Mouse (Mus musculus) brain, embryonic 18.5 days (tissue): ENCODE data around the gene Hoxb6.

Experiments
- DNase-seq: peaks from one replicate; pipeline ENCODE4 v3.0.0-alpha.2; 2012; ENCODE audit warnings: low read depth, low spot score

Hoxb6 gene

DNA sequence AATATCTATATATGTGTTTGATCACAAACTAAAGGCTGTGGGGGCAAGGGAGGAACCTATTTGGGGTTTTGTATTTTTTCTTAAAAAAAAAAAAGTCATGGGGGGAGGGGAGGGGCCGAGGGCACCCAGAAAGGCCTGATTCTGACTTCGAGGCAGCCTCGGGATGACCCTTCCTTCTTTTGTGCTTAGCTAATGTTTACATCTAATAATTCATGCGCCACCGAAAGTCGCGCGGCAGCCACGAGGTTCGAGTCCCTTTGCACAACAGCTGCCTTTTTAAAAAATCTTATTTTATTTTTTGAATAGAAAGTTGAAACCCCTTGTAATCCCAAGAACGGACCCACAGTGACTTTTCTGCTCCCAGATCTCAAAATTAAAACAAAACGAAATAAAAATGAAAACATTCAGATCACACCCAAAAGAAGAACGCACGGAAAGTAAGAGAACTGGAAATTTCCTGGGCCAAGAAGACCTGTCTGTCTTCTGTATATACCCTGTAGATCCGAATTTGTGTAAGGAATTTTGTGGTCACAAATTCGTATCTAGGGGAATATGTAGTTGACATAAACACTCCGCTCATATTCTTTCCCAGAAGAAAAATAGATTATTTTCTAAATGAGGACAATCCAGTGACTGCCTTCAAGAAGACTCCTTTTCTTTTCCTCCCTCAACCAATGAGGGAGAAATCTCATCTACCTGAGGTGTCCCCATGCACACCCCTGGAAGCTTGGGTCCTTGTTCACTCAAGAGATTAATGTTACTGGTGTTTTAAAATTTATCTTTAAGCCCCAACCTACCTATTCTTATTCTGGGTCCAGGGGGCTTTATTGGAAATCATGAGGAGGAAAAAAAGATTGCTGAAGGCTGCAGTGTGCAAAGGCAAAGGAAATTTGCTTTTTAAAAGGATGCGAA is 24.7 kb downstream of the Hoxb6 start:
- no peak for DNase-seq

DNA sequence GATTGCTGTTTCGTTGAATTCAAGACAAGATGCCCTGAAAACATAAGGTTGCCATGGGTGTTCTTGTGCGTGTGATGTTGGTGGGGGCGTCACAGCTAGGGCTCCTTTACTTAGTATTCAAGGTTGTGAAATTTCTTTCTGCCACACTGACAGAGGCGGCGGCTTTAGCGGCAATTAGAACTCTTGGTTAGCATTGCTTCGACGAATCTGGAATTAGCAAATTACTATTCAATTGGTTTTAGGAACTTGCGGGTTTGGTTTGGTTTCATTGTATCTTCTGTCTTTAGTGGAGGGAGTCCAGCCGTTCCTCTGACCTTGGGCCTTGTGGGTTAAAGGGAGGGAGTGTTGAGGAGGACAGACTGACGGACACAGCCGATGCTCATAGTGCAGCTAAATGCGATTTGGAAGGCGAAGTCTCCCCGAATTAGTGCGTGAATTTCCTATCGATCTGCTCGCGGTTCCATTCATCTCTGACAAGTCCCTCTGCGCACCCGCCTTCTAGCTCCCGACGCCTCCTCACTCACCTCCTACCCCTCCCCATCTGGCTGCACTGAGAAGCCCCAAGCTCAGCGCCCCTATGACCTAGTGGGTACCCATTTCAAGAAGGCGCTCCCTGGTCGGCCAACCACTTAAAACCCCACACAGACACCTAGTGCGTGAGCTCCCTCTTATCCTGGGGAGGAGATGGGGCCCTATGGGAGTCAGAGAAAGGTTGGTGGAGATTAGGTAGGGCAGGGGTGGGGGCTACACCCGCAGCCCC is 25.5 kb downstream of the Hoxb6 start, which contains the start of gene Hoxb4:
Gene Hoxb4, plus strand, starts transcription at position 660 of the 760 bp plus-strand sequence.
- DNase-seq = no peak

DNA sequence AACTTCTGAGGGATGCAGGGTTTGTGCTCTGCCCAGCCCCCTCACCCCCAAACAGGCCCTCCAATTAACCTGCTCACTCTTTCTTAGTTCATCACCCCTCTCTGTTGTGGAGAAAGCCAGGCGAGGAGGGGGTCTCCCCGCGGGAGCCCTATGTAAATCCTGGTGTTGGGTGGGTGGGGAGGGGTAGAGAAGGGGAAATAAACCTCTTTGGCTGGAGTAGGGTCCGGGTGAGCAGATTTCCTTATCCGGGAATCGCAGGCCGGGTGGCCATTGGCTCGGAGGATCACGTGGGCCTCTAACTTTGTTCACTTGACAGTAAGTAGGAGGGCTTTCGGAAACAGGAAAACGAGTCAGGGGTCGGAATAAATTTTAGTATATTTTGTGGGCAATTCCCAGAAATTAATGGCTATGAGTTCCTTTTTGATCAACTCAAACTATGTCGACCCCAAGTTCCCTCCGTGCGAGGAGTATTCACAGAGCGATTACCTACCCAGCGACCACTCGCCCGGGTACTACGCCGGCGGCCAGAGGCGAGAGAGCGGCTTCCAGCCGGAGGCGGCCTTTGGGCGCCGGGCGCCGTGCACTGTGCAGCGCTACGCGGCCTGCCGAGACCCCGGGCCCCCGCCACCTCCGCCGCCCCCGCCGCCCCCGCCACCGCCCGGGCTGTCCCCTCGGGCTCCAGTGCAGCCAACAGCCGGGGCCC is 26.2 kb downstream of the Hoxb6 start:
- DNase-seq = no peak

DNA sequence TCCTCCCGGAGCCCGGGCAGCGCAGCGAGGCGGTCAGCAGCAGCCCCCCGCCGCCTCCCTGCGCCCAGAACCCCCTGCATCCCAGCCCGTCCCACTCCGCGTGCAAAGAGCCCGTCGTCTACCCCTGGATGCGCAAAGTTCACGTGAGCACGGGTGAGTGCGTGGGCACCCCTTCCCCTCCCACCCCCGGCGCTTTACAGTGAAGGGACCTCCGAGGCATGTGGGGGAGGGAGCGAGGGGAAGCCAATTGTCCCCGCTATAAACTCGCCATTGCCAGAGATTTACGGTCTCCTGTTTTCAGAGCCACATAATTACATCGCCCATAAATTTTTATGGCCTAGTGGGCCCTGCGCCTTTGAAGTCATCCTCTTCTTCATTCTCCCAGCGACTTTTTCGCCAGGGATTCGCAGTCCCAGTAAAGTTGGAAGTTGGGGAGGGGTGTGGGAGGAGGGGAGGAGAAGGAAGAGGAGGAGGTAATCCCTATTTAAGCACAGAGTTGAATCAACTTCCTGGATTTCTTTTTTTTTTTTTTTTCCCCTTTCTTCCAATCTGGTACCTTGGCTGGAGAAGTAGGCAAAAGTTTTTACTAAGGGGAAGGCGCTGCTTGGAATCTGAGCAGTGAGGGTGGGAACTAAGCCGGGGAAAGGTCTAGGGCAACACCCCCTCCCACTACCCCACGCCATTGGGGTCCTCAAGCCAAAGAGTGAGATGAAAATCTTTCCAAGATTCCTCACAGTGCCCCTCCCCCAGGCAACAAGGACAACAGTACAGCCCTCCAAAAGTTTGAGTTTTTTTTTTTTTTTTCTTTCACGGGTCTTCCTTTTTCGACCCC is 27.0 kb downstream of the Hoxb6 start:
- DNase-seq = no peak

DNA sequence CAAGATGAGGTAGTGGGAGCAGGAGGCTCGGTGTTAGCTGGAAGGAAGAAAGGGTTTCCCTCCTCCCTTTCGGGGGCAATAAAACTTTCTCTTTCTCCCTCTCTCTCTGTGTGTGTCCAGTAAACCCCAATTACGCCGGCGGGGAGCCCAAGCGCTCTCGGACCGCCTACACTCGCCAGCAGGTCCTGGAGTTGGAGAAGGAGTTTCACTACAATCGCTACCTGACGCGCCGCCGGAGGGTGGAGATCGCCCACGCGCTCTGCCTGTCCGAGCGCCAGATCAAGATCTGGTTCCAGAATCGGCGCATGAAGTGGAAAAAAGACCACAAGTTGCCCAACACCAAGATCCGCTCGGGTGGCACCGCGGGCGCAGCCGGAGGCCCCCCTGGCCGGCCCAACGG is 27.6 kb downstream of the Hoxb6 start:
- no peak for DNase-seq

DNA sequence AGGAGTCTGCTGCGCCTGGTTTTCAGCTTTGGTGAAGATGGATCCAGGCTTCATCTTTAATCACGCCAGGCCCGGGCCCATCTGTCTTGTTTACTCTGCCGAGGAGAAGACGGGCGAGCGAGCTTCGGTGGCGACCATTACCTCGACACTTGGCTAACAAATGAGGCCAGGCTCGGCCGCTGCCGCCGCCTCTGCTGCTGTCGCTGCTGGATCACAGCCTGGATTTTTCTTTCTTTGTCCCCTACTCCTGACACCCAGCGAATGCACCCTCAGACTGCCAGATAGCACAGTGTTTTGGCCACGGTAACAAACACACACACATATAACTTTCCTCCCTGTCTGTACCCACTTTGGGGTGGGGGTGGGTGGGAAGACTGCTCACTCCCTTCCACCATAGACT is 28.4 kb downstream of the Hoxb6 start:
- no peak for DNase-seq

DNA sequence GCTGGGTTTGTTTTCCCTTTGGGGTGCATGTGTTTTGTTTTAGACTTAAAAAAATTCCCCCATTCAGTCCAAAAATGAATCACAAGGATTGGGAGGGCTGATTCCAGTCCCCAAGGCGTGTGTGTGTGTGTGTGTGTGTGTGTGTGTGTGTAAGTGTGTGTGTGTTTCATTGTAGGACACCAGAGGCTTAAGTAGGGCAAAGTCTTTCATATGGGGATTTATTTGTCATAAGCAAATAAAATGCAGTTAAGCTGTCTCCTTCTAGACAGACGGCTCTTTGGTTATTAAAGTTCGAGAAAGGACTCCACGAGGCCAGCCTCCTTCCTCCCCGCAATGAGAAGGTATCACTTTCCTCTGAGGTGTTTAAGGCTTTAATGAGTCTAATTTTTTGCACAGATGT is 29.6 kb downstream of the Hoxb6 start:
- no peak for DNase-seq

DNA sequence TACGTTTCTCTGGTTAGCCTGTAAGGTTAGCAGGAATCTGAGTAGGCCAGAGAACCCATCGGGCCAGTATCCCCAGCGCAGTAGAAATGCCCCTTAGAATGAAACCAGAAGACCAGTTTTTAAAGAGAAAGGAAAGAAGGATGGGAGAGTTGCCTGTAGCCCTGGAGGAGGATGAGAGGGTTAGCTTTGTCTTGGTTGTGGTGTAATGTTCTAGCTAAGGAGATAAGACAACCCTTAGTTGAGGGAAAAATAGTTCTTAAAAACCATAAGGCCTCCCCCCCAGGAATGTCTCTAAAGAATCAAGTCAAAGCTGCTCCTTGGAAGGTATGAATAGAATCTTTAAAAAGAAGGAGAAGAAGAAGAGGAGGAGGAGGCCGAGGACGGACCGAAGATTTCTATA is 30.5 kb downstream of the Hoxb6 start:
- no peak for DNase-seq

DNA sequence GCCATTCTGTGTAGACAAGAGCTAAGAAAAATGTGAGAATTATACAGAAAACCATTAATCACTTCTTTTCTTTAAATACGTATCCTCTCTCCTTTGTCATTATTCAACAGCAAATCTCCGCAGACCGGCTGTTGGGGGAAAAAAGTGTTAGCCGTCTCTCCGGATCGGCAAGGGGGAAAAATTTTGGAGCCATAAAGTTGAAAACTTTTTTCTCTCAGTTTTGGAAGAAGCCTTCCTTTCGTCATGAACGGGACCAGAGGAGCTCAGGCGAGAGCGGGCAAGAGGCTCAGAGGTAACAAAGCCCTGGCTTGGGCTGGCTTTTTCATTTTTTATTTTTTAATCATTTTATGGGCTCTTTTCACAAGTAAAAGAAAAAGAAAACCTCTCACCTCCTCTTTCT is 30.9 kb downstream of the Hoxb6 start, which contains the start of gene Hoxb3:
Gene Hoxb3, plus strand, starts transcription at position 173 of the 400 bp plus-strand sequence.
- no peak for DNase-seq

DNA sequence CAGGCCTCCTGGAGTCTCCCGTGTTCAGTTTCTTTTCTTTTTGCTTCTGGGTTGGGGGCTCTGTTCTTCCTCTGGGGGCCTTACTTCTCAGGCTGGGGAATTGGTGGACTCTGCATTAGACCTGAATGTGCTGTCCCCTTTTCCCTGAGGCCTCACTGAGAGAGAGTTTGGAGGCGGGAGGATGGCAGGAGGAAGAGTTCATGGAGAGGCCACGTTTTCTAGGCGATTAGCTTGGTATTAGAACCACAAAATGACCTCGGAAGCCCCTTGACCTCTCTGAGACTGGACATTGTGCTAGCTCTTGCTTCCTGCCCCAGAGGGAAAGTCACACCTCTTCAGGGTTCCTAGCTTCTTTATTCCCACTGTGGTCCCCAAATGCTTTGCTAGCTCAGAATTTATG is 31.8 kb downstream of the Hoxb6 start:
- no peak for DNase-seq

DNA sequence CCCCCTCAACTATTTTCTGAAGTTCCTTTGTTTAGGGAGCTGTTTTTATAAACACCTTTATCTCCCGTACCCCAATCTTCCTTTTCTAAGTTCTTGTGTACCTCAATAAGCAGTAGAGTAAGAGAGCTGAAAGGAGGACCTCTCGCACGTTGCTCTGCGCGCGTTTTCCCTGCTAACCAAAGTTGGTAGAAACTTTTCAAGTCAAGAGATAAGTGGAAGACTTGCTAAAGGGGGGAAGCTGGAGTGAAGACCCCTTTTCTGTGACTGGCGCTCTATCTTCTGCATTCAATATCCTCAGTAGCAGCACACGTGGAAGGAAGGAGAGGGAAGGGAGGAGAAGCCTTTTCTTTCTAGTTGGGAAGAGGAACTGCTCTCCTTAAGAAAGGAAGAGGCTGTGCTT is 32.7 kb downstream of the Hoxb6 start:
- DNase-seq = no peak

DNA sequence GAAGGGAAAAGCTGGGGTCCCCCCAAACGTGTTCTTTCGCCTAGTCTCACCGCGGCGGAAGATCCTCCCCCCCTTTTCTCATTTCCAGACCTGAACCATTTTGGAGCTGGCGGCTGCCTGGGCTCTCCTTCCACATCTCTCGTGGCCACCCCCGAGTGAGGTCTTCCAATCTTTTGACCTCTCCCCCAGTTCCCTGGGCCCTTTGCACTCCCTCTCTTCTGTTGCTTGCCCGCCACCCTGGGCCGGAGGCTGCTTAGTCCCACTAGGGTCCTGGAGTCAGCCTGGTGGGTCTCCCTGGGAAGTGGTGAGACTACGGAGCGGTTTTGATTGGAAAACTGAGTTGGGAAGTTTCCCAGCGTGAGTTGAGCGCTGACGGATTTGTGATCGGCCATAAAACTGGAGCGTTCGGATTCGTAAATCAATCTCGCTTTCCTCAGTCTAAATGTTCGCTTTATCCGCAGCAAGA is 33.5 kb downstream of the Hoxb6 start:
- DNase-seq = no peak

DNA sequence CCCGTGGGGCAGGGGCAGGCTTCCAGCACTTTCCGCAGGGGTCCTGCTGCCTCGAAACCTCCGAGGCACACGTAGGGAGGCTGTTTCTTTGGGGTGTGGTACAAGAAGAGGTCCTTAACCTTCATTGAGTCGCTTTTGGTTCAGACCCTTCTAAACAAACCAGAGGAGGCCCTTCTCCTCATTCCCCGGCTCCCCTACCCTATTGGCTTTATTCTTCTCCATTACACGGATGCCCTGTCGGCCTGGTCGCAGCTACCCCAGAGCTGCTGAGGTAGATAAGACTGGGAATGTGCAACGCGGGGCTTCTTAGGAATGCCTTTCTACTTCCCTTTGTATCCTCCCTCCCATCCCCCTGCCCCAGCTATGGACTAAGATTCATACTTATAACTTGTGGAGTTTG is 34.4 kb downstream of the Hoxb6 start:
- no peak for DNase-seq

DNA sequence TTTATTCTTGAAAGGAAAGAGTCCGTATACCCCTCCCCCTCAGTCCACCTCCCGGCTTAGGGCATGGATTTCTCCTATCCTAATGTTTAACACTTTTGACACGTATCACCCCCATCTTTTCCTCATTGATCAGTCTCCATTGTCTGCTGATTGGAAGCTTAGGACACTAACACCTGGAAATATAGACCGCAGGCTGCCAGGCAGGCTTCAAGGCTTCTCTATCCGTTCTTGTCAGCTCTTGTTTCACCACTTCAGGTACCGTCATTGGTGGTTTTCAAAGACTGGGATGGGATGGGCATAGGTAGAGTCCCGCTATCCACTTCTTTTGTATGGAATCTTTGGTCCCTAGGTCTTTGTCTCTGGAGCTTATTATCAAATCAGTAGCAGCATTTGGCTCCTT is 34.8 kb downstream of the Hoxb6 start:
- no peak for DNase-seq

DNA sequence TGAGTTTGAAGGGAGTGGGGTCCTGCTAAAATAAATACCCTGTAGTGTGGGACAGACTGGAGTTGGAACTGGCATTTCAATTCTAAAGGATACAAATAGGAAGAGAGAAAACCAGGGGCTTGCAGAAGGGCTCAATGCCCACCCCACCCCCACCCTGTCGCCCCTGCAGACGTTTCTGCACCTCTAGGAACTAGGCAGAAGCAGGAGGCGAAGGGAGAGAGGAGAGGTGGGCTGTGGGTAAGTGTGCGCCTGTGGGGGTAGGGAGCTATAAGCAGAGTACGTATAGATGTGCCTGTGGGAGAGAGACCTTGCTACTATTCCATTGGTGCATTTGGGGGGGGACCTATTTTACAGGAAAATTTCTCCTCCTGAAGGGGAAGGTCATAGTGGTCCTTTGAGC is 35.5 kb downstream of the Hoxb6 start:
- DNase-seq = no peak

DNA sequence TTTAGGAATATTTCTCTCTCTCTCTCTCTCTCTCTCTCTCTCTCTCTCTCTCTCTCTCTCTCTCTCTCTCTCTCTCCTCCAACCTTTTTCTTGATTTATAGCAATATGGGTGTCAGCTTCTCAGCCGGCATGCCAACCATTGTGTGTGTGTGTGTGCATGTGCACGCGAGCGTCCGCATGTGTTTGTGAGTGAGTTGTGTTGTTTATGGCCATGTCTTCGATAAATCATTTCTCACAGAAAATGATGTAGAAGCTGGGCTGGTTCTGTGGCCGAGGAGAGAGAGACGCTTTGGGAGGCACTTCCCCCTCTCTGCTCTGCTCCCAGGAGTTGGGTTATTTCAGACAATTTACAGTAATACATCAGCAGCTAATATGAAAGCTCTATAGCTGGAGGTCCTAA is 36.3 kb downstream of the Hoxb6 start:
- no peak for DNase-seq

DNA sequence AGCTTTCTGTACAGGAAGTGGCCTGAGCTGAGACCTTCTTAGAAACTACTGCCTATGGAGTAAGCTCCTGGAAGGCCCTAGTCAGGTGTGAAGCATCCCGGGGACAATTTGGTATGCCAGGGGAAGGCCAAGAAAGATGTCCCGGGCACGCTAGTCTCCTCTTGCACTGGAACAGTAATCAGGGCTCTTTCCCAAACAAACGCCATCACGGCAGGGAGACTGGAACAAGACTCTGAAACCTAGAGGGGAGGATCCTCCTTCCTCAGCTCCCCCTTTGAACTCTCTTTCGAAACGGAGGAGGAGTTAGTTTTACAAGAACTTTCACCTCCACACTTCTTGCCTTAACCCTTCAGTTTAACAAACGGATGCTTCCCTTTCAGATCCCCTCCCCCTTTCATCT is 39.8 kb downstream of the Hoxb6 start:
- DNase-seq = no peak

DNA sequence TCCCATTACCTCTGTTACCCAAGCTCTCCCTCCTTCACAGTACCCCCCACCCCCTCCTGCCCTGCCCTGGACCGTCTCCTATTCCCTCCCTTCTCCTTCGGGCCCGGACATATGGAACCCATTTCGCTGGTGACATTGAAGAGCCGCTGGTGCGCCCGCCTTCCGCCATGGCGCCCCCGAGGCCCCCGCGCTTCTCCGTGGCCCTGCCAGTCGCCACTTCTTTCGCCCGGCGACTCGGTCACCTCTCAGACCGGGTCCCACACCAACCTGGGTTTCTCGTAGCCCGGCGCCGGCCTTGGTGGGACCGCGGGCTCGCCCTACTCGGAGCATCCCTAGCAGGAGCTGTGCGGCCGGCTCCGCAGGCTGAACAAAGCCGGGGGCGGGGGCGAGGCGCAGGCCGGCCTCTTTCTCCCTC is 40.3 kb downstream of the Hoxb6 start:
- DNase-seq = no peak

DNA sequence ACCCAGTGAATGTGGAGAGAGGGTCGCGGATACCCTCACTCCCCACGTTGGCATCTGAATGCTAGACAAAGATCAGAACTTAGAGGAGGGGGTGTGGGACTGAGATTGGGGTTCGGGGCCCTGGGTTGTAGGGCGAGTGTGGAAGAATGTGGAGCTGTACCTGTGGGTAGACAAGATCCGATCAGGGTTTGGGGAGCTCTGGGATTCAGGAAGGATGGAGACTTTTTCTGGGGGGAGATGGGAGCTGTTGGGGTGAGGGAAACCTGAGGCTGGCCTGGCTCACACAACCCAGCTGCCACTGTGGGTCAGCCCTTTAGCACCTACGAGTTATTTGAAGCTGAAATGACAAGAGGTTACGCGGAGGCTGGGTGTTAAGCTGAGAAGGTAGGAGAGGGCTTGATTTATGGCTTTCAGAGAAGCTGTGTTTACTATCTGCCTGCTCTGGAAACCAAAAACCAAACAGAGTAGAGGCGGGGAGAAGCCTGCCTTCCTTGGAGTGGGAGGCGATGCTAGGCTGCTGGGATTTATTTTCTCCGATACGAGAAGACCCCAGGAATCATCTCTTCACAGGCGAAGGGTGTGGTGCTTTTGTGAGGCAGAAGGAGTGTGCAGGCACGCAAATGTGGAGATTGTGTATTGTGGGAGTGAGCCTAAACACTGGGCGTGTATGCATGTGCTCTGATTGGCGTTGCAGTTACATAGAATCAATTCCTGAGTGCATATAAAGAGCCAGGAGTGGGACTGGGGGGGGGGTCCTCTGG is 41.1 kb downstream of the Hoxb6 start:
- no peak for DNase-seq

DNA sequence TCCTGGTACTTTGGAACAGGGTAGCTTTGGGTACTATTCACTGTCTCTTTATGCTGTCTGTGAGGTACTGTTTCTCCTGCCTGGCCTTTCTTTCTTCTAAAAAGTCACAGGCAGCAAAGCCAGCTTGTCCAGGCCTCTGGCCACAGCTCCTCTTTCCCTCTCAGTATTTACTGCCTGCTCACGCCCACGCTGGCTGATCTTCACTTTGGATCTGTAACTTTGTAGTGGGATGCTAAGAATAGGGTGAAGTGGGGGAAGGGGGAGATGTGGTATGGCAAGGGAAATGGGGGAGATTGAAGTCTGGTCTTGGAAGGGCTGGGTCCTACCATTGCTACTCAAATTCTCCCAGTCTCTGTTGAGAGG is 41.7 kb downstream of the Hoxb6 start:
- DNase-seq = no peak

DNA sequence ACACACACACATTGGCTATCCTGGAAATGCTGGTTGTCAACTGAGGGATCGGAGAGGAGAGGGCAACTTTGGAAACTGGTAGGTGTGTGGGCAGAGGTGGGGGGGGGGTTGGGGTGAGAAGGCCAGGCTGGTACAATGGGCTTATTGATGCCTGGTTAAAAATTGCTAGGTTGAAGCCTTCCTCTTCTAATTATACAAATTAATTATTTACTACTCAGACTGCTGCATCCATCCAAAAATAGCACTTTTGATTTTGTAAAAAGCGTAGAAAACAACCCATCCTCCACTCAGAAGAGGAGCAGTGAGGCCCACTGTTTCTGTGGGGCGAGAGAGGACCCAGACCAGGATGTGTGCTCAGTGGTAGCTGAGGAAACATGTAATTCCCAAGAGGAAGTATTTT is 42.7 kb downstream of the Hoxb6 start:
- DNase-seq = no peak
